Mouse (Mus musculus): Measurements from ENCODE around the gene Stk35.

DNA sequence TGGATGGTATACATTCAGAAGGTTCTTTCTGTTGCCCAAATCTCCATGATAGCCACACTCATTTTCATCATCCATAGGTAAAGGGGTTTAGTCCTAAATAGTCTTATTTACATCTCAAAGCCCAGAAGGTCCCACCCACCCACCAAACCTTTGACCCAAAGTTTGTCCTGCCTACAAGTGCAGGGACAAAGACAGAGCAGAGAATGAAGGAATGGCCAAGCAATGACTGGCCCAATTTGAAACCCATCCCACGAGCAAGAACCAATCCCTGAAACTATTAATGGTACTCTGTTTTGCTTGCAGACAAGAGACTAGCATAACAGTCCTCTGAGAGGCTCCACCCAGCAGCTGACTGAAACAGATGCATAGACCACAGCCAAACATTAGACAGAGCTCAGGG is 81.6 kb downstream of the Stk35 start:
- TF ChIP-seq CTCF (IDR thresholded peaks at IDR 0.05; ENCODE audit: insufficient read depth, low read length) (no peak), POLR2A (IDR thresholded peaks at IDR 0.05; ENCODE audit: borderline replicate concordance, extremely low read depth, low read depth, low read length) (no peak)

All from lung, adult 2 months (tissue).